Mouse (Mus musculus) spleen, postnatal 14 days (tissue): ENCODE measurements around the gene Gm3685.
"Not testable (repeated sequence)": the region's sequence is repeated elsewhere in the genome, so short reads cannot be mapped to it uniquely, and the experiment has no call there.

ENCODE experiments used
- DNase-seq, 2 experiments: peaks; one replicate each; pipeline ENCODE4 v3.0.0; 2021 to 2022; ENCODE audit warnings: low spot score in 2 of 2

Gene Gm3685

DNA sequence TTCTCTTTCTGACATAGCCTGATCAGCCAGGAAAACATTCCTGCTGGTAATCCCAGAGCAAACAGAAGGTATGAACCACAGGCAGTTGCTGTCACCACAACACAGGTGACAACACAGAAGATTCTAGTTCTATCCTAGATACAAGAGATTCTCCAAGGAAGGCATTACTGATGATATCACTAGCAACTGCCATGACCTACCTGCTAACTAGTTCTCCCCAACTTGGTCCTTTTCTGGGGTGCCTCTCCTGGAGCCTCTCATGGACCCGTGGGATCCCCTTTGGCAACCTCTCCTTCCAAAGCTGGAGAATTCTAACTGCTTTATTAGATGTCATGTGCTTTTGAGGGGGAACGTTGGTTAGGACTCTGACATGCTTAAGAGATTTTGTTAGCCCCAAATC, at the start of gene Gm3685:
TSS of gene Gm3685 (minus strand) at position 101 of the 400 bp plus-strand sequence.
- not testable (repeated sequence) for DNase-seq

DNA sequence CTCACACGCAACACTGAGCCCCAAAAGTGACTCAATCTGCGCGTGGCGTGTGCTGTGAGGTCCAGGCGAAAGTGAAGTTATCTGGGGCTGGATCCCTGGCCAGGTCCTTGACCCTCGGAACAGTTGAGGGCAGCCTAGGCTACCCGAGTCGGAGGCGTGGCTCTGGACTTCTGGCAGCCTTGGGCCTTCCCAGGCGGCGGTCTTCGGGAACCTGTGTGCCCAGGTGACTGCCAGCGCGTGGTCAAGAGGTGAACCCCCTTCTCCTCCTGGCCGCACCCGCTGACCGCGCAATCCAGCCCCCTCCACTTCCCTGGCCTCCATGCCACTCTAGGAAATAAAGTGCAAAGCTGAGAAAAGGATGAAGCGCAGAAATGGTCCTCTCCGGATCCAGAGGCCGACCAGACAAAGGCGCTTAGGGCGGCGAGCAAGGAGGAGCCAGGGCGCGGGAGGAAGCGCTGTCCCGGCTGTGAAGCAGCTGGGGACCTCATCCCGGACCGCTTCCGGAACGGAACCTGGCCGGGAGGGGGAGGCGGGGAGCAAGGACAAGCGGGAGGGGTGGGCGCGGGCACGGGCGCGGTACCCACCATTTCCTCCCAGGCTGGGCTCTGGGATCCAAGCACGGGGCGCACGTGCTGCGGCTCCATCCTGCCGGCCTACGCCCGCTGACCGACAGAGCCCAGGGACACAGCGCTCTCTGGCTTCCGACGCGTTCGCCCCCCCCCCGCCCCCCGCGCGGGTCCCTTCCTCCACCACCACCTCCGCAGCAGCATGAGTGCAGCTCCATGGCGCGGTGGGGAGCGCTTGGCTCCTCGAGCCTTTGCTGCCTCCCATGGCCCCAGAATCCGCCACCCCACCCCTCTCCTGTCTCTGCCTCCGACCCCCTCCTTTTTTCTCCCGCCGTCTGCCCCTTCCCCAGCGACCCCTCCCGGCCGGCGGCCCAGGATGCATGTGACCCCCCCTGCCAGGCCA, 17.7 kb downstream of the Gm3685 start, which contains the start of gene Gm10406:
TSS of gene Gm10406 (minus strand) at position 669 of the 969 bp plus-strand sequence.
- DNase-seq, result not testable (repeated sequence)

DNA sequence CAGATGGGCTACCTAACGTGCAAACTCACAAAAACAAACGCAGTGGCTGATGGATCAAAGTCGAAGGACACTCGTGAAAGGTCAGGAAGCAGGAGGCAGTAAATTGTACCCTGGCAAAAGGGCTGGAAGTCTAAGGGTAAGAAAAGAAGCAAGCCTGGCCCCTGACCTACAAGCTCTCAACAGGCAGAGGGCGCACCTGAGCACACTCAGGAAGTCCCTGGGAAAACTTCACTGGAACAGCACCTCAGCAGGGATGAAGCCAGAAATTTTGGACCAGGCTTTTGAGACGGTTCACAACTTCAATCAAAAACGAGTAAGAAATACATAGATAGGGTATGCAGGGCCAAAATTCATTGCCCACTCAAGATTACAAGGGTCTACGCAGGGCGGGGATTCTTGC, 18.5 kb downstream of the Gm3685 start:
- not testable (repeated sequence) for DNase-seq
